Mouse (Mus musculus) c-Kit-positive CD71-positive TER-119-negative erythroid progenitor cells, embryonic 14.5 days (primary cell): Measurements from ENCODE around the gene Crxos.

ENCODE experiments used
- DNase-seq: peaks from one replicate; pipeline ENCODE4 v3.0.0-alpha.2; 2013; ENCODE audit warnings: low read depth

The Crxos gene

DNA sequence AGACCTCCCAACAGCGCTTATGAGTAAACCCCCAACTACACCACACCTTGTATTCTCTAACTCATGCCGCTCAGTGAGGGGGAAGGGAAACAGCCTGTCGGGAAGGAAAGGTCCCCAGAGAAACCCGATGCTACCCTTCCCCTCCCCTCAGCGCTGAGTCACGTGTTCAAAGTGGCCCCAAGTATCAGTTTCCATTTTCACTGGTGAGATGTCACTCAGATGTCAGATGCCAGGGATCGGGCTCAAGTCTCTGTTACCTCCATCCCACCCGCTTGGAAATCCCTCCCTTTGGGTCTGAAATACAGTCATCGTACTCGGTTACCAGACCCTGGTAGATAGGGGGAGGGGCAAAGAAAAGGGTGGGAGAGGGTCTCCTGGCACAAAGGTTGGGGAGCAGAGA lies 39.4 kb downstream of the Crxos start:
- DNase-seq = peak; percentile 36

DNA sequence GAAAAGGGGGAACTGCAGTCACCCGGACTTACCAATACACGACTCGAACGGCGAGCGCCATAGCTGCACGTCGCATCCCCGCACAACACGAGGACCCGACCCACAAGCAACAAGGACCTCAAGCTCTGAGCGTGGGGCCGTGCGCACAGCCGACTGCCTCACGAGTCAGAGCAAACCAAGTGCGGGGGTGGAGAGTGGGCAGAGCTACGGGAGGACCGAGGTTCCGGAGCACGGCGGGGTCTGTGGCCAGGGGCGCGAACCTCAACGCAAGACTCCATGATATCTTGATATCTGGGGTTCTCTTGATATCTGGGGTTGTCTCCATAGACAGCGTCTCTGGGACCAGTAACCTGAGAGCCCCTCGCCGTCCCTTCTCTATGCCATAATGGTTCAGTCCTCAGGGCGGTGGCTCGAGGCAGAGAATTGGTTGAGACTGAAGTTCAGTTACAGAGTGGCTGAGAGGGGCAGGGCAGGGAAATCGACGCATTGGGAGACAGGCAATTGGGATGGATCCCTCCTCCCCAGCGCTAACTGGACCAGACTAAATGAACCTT lies 39.9 kb downstream of the Crxos start, which contains the start of gene Selenow:
TSS of gene Selenow (minus strand) at position 183 of the 554 bp plus-strand sequence.
- DNase-seq = peak; percentile 89

GRCm38 (mm10) chr7:15929910-15930309 lies 47.5 kb downstream of the Crxos start:
- DNase-seq = no peak

DNA sequence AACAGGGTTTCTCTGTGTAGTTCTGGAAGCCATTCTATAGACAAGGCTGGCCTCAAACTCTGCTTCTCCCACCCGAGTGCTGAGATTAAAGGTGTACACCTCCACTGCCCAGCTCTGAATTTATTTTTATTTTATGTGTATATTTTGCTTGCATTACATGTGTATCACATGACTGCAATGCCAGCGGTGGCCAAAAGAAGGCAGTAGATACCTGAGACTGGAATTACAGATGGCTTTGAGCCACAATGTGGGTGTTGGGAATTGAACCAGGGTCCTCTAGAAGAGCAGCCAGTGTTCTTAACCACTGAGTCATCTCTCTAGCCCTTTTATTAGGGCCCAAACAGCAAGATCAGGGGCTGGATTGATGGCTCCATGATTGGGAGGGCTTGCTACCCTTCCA lies 48.1 kb downstream of the Crxos start:
- no peak for DNase-seq

- DNase-seq = no peak
These were observed 49.2 kb downstream of the Crxos start for GRCm38 (mm10) chr7:15931635-15932034.

DNA sequence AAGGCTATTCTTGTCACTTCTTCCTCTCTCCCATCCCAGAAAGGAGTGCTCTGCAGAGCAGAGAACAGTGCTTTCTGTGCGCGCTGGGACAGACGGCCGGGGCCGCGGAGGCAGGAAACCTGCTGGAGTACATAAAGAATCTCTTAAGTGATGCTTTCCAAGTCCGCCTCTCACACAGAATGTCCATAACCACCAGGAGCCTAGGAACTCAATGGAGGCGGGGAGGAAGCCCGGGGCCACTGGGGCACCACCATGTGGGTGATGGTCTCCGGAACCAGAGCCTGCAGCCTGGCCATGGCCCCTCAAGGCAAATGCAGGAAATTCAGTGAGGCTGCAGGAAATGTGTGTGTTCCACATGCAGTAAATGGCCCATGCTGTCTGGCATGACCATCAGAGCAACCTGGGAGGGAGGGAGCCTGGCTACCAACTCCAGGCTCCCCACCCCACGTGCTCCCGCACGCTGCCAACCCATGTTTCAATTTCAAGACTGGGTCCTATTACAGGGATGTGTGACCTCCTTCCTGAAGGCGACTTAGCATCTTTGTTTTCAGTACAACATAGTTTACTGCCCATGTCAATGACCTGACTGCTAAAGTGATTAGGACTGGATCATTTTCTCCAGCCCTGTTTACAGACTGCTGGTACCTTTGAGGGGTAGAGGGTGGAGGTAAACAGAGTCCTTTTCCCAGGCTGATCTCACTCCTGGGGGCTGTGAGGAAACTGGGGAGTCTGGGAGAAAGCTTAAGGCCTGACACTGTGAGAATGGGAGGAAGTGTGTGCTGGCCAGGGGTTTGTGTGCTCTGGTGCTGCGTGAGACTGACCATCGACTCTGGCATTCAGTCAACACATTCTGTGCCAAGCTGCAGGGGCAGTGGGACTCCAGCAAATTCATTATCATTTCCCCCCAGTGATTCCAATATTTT lies 51.3 kb downstream of the Crxos start:
- DNase-seq = no peak

GRCm38 (mm10) chr7:15937491-15937890 lies 55.1 kb downstream of the Crxos start:
- no peak for DNase-seq

GRCm38 (mm10) chr7:15938621-15939020 lies 56.2 kb downstream of the Crxos start:
- DNase-seq = no peak

- no peak for DNase-seq
These were observed 61.9 kb downstream of the Crxos start for GRCm38 (mm10) chr7:15944311-15944710.

GRCm38 (mm10) chr7:15945211-15945610 lies 62.8 kb downstream of the Crxos start:
- DNase-seq = no peak

DNA sequence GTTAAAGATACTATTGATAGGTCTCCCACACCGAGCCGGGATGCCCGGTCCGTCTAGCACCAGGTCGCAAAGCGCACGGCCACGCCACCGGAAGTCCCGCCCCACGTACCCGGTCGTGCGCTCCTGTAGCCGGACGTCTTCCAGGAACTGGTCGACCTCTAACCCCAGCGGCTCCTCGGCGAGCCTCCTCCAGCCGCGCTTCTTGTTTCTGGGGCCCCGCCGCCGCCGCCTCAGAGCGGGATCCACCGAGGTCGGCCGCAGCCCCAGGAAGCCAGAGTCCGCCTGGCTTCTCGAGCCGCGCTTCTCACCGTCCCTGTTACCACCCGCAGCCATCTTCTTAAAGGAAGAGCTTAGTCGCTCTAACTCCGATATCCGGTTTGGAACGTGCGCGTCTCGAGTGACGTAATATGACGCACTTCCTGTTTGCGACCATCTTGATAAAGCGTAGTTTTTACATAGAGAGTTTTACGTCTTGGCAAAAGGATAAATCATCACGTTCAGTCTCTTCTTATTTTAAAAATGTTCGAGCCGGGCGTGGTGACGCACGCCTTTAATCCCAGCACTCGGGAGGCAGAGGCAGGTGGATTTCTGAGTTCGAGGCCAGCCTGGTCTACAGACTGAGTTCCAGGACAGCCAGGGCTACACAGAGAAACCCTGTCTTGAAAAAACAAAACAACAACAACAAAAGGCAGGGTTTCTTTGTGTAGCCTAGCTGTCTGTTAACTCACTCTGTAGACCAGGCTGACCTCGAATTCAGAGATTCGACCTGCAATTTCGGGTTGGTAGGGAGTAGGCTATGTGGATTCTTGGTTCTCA lies 63.5 kb downstream of the Crxos start, which contains the start of gene Nop53:
TSS of gene Nop53 (minus strand) at position 354 of the 816 bp plus-strand sequence.
- DNase-seq = peak; percentile 98

DNA sequence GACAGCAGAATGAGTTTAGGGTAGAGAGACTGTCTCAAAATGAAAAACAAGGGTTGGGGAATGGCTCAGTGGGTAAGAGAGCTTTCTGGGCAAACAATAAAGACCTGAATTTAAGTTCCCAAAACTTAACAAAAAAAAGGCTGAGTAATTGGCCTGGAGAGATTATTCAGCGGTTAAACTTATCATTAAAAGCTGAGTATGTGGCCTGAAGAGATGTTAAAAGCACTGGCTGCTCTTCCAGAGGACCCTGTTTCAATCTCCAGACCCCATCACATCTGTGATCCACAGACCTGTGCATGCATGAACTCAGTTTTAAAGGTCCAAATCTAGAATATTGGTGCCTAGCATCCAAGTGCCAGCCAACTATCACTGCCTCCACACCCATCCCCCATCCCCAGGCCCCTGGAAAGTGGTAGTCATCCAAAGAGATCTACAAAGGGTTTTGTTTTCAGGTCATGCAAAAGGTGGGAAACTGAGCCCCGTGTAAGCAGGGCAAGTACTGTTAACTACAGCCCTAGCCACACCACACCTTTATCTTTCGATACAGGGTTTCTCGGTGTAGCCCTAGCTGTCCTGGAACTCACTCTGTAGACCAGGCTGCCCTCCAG lies 65.3 kb downstream of the Crxos start:
- DNase-seq = no peak

GRCm38 (mm10) chr7:15948381-15948941 lies 66.0 kb downstream of the Crxos start:
- DNase-seq = peak; percentile 77

GRCm38 (mm10) chr7:15949216-15949790 lies 66.9 kb downstream of the Crxos start:
- no peak for DNase-seq

GRCm38 (mm10) chr7:15950008-15950407 lies 67.6 kb downstream of the Crxos start:
- DNase-seq = no peak

DNA sequence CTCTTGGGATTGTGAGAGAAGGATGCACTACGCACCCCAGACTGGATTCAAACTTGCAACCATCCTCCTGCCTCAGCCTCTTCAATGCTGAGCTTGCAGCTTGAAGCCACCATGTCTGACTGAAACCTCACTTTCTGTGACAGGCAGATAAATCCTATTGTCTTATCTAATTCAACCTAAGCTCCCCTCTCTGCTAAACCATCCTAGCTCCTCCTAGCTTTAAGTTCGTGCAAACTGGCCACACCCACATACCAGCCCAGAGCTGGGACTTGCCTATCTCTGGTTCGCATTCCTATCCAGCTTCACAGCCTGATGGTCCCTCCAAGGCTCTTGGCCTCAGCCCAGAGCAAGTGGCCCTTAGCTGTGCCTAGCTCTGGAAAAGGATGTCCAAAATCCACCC lies 70.0 kb downstream of the Crxos start:
- peak; percentile 88 for DNase-seq
